Mouse (Mus musculus): ENCODE measurements around the gene Zfp553. TPM values are rescaled to one million over a fixed set of nuclear protein-coding genes. Genes with fewer than 3 reads are reported as not detected.

Zfp553 gene
- polyA plus RNA-seq, 1 experiment from 2014 or later: 11.4 TPM

- peaks cover 25% of the 10 kb centered on the region for H3K36me3 ChIP-seq (ENCODE audit: control insufficient read depth, insufficient read depth, low read length)
- H3K4me1 ChIP-seq (ENCODE audit: control insufficient read depth in 2 of 2, insufficient read depth in 2 of 2, low read length in 2 of 2): peaks cover 0 to 17% of the 10 kb centered on the region in 2 experiments; a peak in 3 of 4 replicates
- no peak overlapping the region for H3K27ac ChIP-seq (replicated peaks in 1 of 2; ENCODE audit: control insufficient read depth in 1 of 2, insufficient read depth in 1 of 2, low read depth in 2 of 2, low read length in 2 of 2)
- H3K9ac ChIP-seq (ENCODE audit: low read length): peak overlapping the region; percentile 85
- no peak for ATAC-seq (ENCODE audit: insufficient number of reproducible peaks, insufficient read depth, low FRiP score, low read depth)
- 30% methylated on average over 4 of the region's 4 CpGs for WGBS
- no peaks in the 10 kb centered on the region for H3K9me3 ChIP-seq (ENCODE audit: control insufficient read depth, low read length)
- H3K4me3 ChIP-seq (ENCODE audit: control insufficient read depth in 1 of 2, insufficient read depth in 1 of 2, low read depth in 1 of 2, low read length in 2 of 2): peak overlapping the region in 1 of 2 experiments; percentile 67; a peak in 2 of 4 replicates
- peak overlapping the region; percentile 82 for H3K4me2 ChIP-seq (ENCODE audit: low read length)
- no peaks in the 10 kb centered on the region for H3K27me3 ChIP-seq (ENCODE audit: control insufficient read depth, insufficient read depth, low read length)
Measured at GRCm38 (mm10) chr7:127255008-127255407, 22.1 kb downstream of the Zfp553 start.

DNA sequence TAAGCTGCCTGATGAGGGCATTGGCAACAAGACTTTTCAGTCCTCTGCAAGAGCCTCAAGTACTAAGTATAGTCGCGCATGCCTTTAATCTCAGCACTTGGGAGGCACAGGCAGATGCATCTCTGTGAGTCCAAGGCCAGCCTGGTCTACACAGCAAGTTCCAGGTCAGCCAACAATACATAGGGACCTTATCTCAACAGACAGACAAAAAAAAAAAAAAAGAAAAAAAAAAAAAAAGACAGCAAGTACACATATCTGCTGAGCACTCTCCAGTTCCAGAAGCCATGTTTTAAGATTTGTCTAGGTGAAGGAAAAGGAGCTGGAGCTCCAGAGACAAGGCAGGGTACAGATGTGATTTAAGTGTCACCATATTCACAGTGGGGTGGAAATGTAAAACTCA lies 23.1 kb downstream of the Zfp553 start:
- Histone ChIP-seq H3K27ac (replicated peaks in 1 of 2; ENCODE audit: control insufficient read depth in 1 of 2, insufficient read depth in 1 of 2, low read depth in 2 of 2, low read length in 2 of 2) (no peak overlapping the region), H3K4me3 (ENCODE audit: control insufficient read depth in 1 of 2, insufficient read depth in 1 of 2, low read depth in 1 of 2, low read length in 2 of 2) (no peak overlapping the region), H3K36me3 (ENCODE audit: control insufficient read depth, insufficient read depth, low read length) (peaks cover 21% of the 10 kb centered on the region), H3K4me2 (ENCODE audit: low read length) (no peak overlapping the region), H3K4me1 (ENCODE audit: control insufficient read depth in 2 of 2, insufficient read depth in 2 of 2, low read length in 2 of 2) (peaks cover 1 to 18% of the 10 kb centered on the region in 2 experiments; a peak in 3 of 4 replicates), H3K27me3 (ENCODE audit: control insufficient read depth, insufficient read depth, low read length) (no peaks in the 10 kb centered on the region), H3K9me3 (ENCODE audit: control insufficient read depth, low read length) (no peaks in the 10 kb centered on the region), H3K9ac (ENCODE audit: low read length) (no peak overlapping the region)
- WGBS: 86% methylated on average over 2 of the region's 2 CpGs
- ATAC-seq (ENCODE audit: insufficient number of reproducible peaks, insufficient read depth, low FRiP score, low read depth): no peak

GRCm38 (mm10) chr7:127256518-127256917 lies 23.7 kb downstream of the Zfp553 start:
- Histone ChIP-seq H3K27ac (replicated peaks in 1 of 2; ENCODE audit: control insufficient read depth in 1 of 2, insufficient read depth in 1 of 2, low read depth in 2 of 2, low read length in 2 of 2) (no peak overlapping the region), H3K4me3 (ENCODE audit: control insufficient read depth in 1 of 2, insufficient read depth in 1 of 2, low read depth in 1 of 2, low read length in 2 of 2) (no peak overlapping the region), H3K4me2 (ENCODE audit: low read length) (no peak overlapping the region), H3K36me3 (ENCODE audit: control insufficient read depth, insufficient read depth, low read length) (peaks cover 19% of the 10 kb centered on the region), H3K9ac (ENCODE audit: low read length) (no peak overlapping the region), H3K4me1 (ENCODE audit: control insufficient read depth in 2 of 2, insufficient read depth in 2 of 2, low read length in 2 of 2) (peaks cover 2 to 21% of the 10 kb centered on the region in 2 experiments; a peak in 3 of 4 replicates), H3K27me3 (ENCODE audit: control insufficient read depth, insufficient read depth, low read length) (no peaks in the 10 kb centered on the region), H3K9me3 (ENCODE audit: control insufficient read depth, low read length) (no peaks in the 10 kb centered on the region)
- WGBS: 86% methylated on average over 5 of the region's 5 CpGs
- ATAC-seq (ENCODE audit: insufficient number of reproducible peaks, insufficient read depth, low FRiP score, low read depth): no peak

DNA sequence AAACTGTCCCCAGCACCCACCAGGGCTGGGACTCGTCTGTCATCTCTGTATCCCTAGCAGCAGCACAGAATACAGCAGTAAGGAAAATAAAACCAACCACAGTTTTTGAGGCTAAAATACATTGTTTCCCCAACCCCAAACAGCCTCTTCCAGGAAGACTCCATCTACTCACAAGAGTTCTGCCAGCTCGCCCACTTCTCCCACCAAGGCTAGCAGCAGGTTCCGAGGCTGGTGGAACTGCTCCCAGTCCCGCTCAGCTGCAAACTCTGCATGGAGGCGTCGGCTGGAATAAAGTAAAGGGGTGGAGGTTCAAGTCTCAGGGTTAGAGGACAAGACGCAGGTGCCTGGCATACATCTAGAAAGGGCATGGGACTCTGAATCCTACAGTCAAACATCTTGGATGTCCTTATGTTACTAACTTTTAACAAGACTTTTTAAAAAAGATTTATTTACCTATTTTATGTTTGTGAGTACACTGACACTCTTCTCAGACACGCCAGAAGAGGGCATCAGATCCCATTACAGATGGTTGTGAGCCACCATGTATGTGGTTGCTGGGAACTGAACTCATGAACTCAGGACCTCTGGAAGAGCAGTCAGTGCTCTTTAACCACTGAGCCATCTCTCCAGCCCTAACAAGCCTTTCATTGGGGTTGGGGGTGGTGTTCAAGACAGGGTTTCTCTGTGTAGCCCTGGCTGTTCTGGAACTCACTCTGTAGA lies 26.5 kb downstream of the Zfp553 start:
- Histone ChIP-seq H3K36me3 (ENCODE audit: control insufficient read depth, insufficient read depth, low read length) (peaks cover 15% of the 10 kb centered on the region), H3K4me1 (ENCODE audit: control insufficient read depth in 2 of 2, insufficient read depth in 2 of 2, low read length in 2 of 2) (peaks cover 2 to 21% of the 10 kb centered on the region in 2 experiments; a peak in 3 of 4 replicates), H3K9me3 (ENCODE audit: control insufficient read depth, low read length) (no peaks in the 10 kb centered on the region), H3K9ac (ENCODE audit: low read length) (0 out of 2 replicates have a peak overlapping the region, but pooled peaks have one; percentile 2), H3K4me2 (ENCODE audit: low read length) (peak overlapping the region; percentile 82), H3K27ac (replicated peaks in 1 of 2; ENCODE audit: control insufficient read depth in 1 of 2, insufficient read depth in 1 of 2, low read depth in 2 of 2, low read length in 2 of 2) (no peak overlapping the region), H3K4me3 (ENCODE audit: control insufficient read depth in 1 of 2, insufficient read depth in 1 of 2, low read depth in 1 of 2, low read length in 2 of 2) (peak overlapping the region; percentile 75 to 93), H3K27me3 (ENCODE audit: control insufficient read depth, insufficient read depth, low read length) (no peaks in the 10 kb centered on the region)
- WGBS: 75% methylated on average over 8 of the region's 8 CpGs
- no peak for ATAC-seq (ENCODE audit: insufficient number of reproducible peaks, insufficient read depth, low FRiP score, low read depth)

- Histone ChIP-seq H3K4me3 (ENCODE audit: control insufficient read depth in 1 of 2, insufficient read depth in 1 of 2, low read depth in 1 of 2, low read length in 2 of 2) (peak within 1 kb of the TSS; percentile 75 to 93), H3K4me2 (ENCODE audit: low read length) (peak within 1 kb of the TSS; percentile 82), H3K27me3 (ENCODE audit: control insufficient read depth, insufficient read depth, low read length) (no peaks in the 10 kb centered on the region), H3K9ac (ENCODE audit: low read length) (peak within 1 kb of the TSS; percentile 85), H3K9me3 (ENCODE audit: control insufficient read depth, low read length) (no peaks in the 10 kb centered on the region), H3K27ac (replicated peaks in 1 of 2; ENCODE audit: control insufficient read depth in 1 of 2, insufficient read depth in 1 of 2, low read depth in 2 of 2, low read length in 2 of 2) (peak within 1 kb of the TSS in 1 of 2 experiments; percentile 46; a peak in 2 of 4 replicates), H3K36me3 (ENCODE audit: control insufficient read depth, insufficient read depth, low read length) (peaks cover 15% of the 10 kb centered on the region), H3K4me1 (ENCODE audit: control insufficient read depth in 2 of 2, insufficient read depth in 2 of 2, low read length in 2 of 2) (peaks cover 2 to 14% of the 10 kb centered on the region in 2 experiments; a peak in 3 of 4 replicates)
- under 1% methylated on average over 50 of the region's 50 CpGs for WGBS
- peak; percentile 98 for ATAC-seq (ENCODE audit: insufficient number of reproducible peaks, insufficient read depth, low FRiP score, low read depth)
Measured at GRCm38 (mm10) chr7:127260309-127261111, 27.6 kb downstream of the Zfp553 start, which contains the start of gene Dctpp1. Gene Dctpp1 (minus strand): TSS chr7:127260709.

DNA sequence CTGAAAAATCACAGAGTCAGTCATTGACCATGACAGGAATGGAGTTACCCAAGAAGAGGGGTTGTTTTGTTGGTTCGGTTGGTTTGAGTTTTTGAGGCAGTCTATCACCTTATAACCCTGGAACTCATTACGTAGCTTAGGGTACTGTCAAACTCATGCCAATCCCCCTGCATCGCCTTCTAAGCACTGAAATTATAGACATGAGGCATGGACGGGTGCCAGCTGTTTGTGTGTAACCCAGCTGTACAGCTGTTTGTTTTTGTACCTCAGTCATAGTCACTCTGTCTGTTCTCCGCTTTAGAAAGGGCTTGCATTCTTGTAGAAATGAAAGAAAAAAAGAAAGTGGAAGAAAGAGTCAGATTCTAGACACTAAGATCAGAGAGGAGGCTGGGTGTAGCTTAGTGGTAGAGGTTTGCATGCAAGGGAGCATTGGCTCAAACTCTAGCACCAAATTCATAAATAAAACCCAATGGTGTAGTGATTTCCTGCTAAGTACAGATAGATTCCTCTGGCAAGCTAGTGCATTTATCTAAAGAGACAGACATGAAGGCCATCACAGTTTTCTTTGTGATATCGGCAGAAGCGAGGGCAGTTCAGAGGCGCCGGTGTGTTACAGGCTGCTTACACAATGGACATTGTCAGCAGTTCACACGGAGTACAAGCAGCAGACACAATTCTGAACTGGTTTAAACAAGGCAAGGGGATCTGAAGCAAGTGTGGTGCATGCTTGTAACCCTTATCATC lies 29.5 kb downstream of the Zfp553 start:
- Histone ChIP-seq H3K27ac (replicated peaks in 1 of 2; ENCODE audit: control insufficient read depth in 1 of 2, insufficient read depth in 1 of 2, low read depth in 2 of 2, low read length in 2 of 2) (no peak overlapping the region), H3K27me3 (ENCODE audit: control insufficient read depth, insufficient read depth, low read length) (no peaks in the 10 kb centered on the region), H3K9me3 (ENCODE audit: control insufficient read depth, low read length) (no peaks in the 10 kb centered on the region), H3K36me3 (ENCODE audit: control insufficient read depth, insufficient read depth, low read length) (0 out of 2 replicates have a peak, but pooled peaks cover 2% of the 10 kb centered on the region), H3K4me3 (ENCODE audit: control insufficient read depth in 1 of 2, insufficient read depth in 1 of 2, low read depth in 1 of 2, low read length in 2 of 2) (no peak overlapping the region), H3K4me1 (ENCODE audit: control insufficient read depth in 2 of 2, insufficient read depth in 2 of 2, low read length in 2 of 2) (peaks cover 2 to 14% of the 10 kb centered on the region in 2 experiments; a peak in 3 of 4 replicates), H3K9ac (ENCODE audit: low read length) (no peak overlapping the region), H3K4me2 (ENCODE audit: low read length) (no peak overlapping the region)
- ATAC-seq (ENCODE audit: insufficient number of reproducible peaks, insufficient read depth, low FRiP score, low read depth): no peak
- 69% methylated on average over 10 of the region's 10 CpGs for WGBS

DNA sequence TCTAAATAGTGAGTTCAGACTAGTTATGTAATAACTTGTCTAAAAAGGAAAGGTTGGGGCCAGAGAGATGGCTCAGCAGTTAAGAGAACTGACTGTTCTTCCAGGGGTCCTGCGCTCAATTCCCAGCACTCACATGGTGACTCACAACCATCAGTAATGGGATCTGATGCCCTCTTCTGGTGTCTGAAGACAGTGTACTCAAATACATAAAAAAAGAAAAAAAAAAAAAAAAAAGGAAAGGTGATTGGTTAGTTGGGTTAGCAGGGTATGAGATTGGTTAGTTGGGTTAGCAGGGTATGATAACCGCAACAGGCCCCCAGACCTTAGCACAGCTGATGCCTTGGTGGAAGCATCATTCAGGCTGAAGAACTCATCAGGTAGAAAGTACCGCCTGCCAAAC lies 30.7 kb downstream of the Zfp553 start:
- Histone ChIP-seq H3K9me3 (ENCODE audit: control insufficient read depth, low read length) (peaks cover 3% of the 10 kb centered on the region; the same call in 1 of the 2 replicates), H3K4me3 (ENCODE audit: control insufficient read depth in 1 of 2, insufficient read depth in 1 of 2, low read depth in 1 of 2, low read length in 2 of 2) (no peak overlapping the region), H3K4me1 (ENCODE audit: control insufficient read depth in 2 of 2, insufficient read depth in 2 of 2, low read length in 2 of 2) (peaks cover 2 to 14% of the 10 kb centered on the region in 2 experiments; a peak in 3 of 4 replicates), H3K27me3 (ENCODE audit: control insufficient read depth, insufficient read depth, low read length) (no peaks in the 10 kb centered on the region), H3K4me2 (ENCODE audit: low read length) (no peak overlapping the region), H3K36me3 (ENCODE audit: control insufficient read depth, insufficient read depth, low read length) (no peaks in the 10 kb centered on the region), H3K27ac (replicated peaks in 1 of 2; ENCODE audit: control insufficient read depth in 1 of 2, insufficient read depth in 1 of 2, low read depth in 2 of 2, low read length in 2 of 2) (no peak overlapping the region), H3K9ac (ENCODE audit: low read length) (no peak overlapping the region)
- WGBS: 85% methylated on average over 3 of the region's 3 CpGs
- ATAC-seq (ENCODE audit: insufficient number of reproducible peaks, insufficient read depth, low FRiP score, low read depth): no peak
